10 mouse cellular contexts compared by ENCODE assay signal in the genomic region with DNA sequence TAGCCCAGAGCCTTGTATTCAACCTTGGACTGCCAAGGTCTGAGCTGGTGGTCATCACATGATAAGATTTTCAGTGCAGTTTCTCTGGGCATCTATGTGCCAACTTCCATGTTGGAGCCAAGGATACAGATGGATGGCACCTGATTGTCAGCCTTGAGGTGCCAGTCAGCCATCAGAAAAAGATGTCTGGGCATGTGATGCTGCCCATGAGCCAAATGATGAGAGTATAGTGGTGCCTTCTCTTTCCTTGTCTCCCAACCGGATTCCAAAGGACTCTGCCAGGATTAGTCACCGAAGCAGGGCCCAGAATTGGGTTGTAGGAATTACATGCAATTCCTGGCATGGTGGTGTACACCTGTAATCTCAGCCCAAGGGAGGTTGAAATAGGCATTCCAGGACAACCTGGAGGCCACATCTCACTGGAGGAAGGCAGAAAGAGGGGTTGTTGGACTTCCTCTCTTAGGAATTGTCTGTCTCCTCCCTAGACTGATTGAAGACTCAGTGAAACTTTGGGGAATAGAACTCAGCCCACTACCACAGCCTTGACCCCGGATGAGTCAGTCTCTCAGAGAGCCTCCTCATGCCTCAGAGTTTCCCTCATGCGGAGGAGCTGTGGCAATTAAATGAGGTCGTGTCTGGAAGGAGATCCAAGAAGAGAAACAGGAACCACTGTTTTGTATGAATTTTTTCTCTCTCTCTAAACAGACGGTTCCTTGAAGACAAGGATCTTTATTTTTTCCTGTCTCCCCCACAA. TPM values are rescaled to one million over a fixed set of nuclear protein-coding genes. Genes with fewer than 3 reads are reported as not detected.
A peak's percentile ranks its signal among the peaks of the same experiment; 100 is the strongest.
DNase-seq lines count a peak whose midpoint lies in the region; ATAC-seq and TF ChIP-seq lines count a peak whose summit lies in the region.
"Had no signal": no experiment of that assay in that cellular context is flagged by ENCODE, and none has a peak within 500 bp of the region (broad histone marks: within the 10 kb centered on the region; RNA-seq: fewer than 3 reads in every experiment).

No protein-coding gene starts in this region.

- ATAC-seq in cerebellum, adult (ENCODE audit: insufficient number of reproducible peaks, low FRiP score, low TSS enrichment), result 0 out of 2 replicates have a peak, but pooled peaks have one; percentile 36

- DNase-seq in cerebellum, postnatal 4 days (ENCODE audit: low spot score in 2 of 2), result no peak
- no peak for DNase-seq in left cerebral cortex, adult 2 months (ENCODE audit: extremely low spot score in 1 of 2, low spot score in 2 of 2)
- DNase-seq in left cerebral cortex, postnatal 10 days (ENCODE audit: extremely low spot score in 1 of 2, low spot score in 2 of 2), result no peak
- DNase-seq in MN1 (ENCODE audit: low spot score), result peak; percentile 38
- peak; percentile 37 to 47 for DNase-seq in cerebellum, postnatal 36 days
- no peak for DNase-seq in embryo, embryonic 11 days
- no peak for DNase-seq in Muller cell, postnatal 12 days (ENCODE audit: inconsistent ontology term)

- no peak for TF ChIP-seq CTCF in left cerebral cortex, adult 2 months (IDR thresholded peaks at IDR 0.05)

- intact Hi-C loops in left cerebral cortex, adult 2 months (cut with DNase I), result loop anchor here (1.0 to 2.0 kb wide), 2 partner anchors 26 to 47 kb away; a partner anchor contains a TSS
- intact Hi-C loops in left cerebral cortex, postnatal 10 days (cut with DNase I), result loop anchor here (5.0 kb wide), 1 partner anchor 46 kb away; a partner anchor contains a TSS

- H3K27ac ChIP-seq in left cerebral cortex, adult 2 months, result peak overlapping the region; percentile 84
- H3K27ac ChIP-seq: macrophage had no signal

- H3K4me3 ChIP-seq in left cerebral cortex, adult 2 months, result no peak overlapping the region
- H3K4me3 ChIP-seq: stomach, embryonic 15.5 days had no signal

RNA-seq across cellular contexts. Expression of a gene that starts 46.9 kb away (rescaled TPM):
- total RNA-seq in left cerebral cortex, adult 2 months (2021), result 100 to 1,000 TPM; 214 to 230 TPM
- total RNA-seq in left cerebral cortex, postnatal 10 days (2021), result 100 to 1,000 TPM; 126 to 133 TPM

Comparison
In these comparisons a context has a peak if more than half of its experiments do, and no peak if none do; other contexts are left out.
1. DNase-seq: peak in MN1 (single experiment) and cerebellum, postnatal 36 days (2 of 2); none in cerebellum, postnatal 4 days (0 of 2), left cerebral cortex, adult 2 months (0 of 2), left cerebral cortex, postnatal 10 days (0 of 2), embryo, embryonic 11 days (single experiment) and Muller cell, postnatal 12 days (single experiment).